Mouse (Mus musculus) testis, adult 2 months (tissue): ENCODE measurements around the gene Etv1. TPM values are rescaled to one million over a fixed set of nuclear protein-coding genes. Genes with fewer than 3 reads are reported as not detected.

Experiments
- H3K27ac ChIP-seq: fragments of 200-500 bp; 2 replicates; pipeline ENCODE4 v1.5.1; 2012; ENCODE audit warnings: low read depth, low read length; ENCODE audit not compliant: control insufficient read depth, insufficient read depth
- H3K27me3 ChIP-seq: fragments of 200-500 bp; 2 replicates; pipeline ENCODE4 v1.6.1; 2012; ENCODE audit warnings: mild to moderate bottlenecking, low read length, moderate library complexity; ENCODE audit not compliant: control insufficient read depth, insufficient read depth
- H3K36me3 ChIP-seq: fragments of 200-500 bp; 2 replicates; pipeline ENCODE4 v1.6.1; 2012; ENCODE audit warnings: mild to moderate bottlenecking, low read length; ENCODE audit not compliant: control insufficient read depth, insufficient read depth
- H3K4me1 ChIP-seq: fragments of 200-500 bp; 2 replicates; pipeline ENCODE4 v1.6.1; 2012; ENCODE audit warnings: low read length; ENCODE audit not compliant: control insufficient read depth, insufficient read depth
- H3K4me3 ChIP-seq: fragments of 200-500 bp; 2 replicates; pipeline ENCODE4 v1.5.1; 2012; ENCODE audit warnings: low read depth, mild to moderate bottlenecking, low read length, moderate library complexity, mixed read lengths; ENCODE audit not compliant: control insufficient read depth
- CTCF ChIP-seq: fragments of 200-500 bp; IDR thresholded peaks from 2 replicates; pipeline ENCODE4 v1.5.1; 2012; ENCODE audit warnings: low read depth, mild to moderate bottlenecking, inconsistent platforms, low read length, moderate library complexity; ENCODE audit not compliant: control insufficient read depth, insufficient read depth, insufficient replicate concordance
- POLR2A ChIP-seq: fragments of 200-500 bp; IDR thresholded peaks from 2 replicates; pipeline ENCODE4 v1.6.1; 2012; ENCODE audit warnings: low read depth, mild to moderate bottlenecking, inconsistent platforms, low read length, moderate library complexity; ENCODE audit not compliant: control insufficient read depth
- polyA plus RNA-seq: library from polyadenylated mRNA; depleted of rRNA; stranded (reverse); fragments of >200 nt; gene quantifications from 2 replicates; pipeline ENCODE4 v1.2.3, GENCODE M21; 2012

Etv1 gene
- polyA plus RNA-seq, 1 experiment, result 3.4 TPM

GRCm38 (mm10) chr12:38849994-38850393 is 70.8 kb downstream of the Etv1 start:
- no peak for TF ChIP-seq CTCF
- no peak for TF ChIP-seq POLR2A
- H3K36me3 ChIP-seq, result no peaks in the 10 kb centered on the region

DNA sequence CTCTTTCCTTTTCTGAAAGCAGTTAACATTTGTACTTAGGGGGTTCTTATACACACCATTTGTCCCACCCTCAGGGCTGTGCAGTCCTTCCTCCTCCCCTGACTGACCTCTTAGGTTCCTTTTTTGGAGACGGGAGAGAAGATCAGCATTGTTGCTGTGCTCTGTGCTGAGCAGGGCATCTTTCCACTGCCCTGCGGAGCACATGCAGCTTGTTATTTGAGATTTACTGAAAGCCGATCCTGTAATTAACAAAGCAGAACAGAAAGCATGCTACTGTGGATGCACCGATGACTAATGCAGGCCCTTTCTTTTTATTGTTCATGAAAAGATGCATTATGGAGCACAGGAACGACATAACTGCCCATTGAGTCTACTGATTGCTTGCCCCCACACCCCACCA is 75.1 kb downstream of the Etv1 start:
- H3K4me3 ChIP-seq, result no peak overlapping the region
- H3K4me1 ChIP-seq, result no peaks in the 10 kb centered on the region
- H3K27me3 ChIP-seq, result no peaks in the 10 kb centered on the region
- H3K36me3 ChIP-seq, result no peaks in the 10 kb centered on the region
- no peak overlapping the region for H3K27ac ChIP-seq
- no peak for TF ChIP-seq POLR2A
- TF ChIP-seq CTCF, result no peak

More at GRCm38 (mm10) chr12:38849994-38850393, 70.8 kb downstream of the Etv1 start:
- no peaks in the 10 kb centered on the region for H3K4me1 ChIP-seq
- no peak overlapping the region for H3K4me3 ChIP-seq
- no peak overlapping the region for H3K27ac ChIP-seq
- no peaks in the 10 kb centered on the region for H3K27me3 ChIP-seq

DNA sequence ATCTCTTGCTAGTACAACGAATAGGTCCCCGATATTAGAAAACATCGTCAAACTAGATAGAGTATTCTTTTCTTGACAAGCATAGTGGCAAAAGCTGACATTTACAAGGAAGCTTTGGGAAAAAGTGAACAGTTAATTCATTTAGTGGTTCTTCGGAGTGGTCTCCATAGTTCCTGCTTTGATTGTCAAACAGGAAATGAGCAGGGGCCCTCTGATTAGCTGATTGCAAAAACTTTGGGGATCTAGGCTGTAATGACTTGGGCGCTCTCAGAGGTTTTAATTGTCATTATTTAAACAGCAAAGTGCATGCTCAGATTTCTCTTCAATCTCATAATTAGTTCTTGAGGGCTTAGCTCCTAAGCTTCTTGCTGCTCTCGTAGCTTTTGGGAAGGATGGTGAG is 75.6 kb downstream of the Etv1 start:
- H3K27ac ChIP-seq, result no peak overlapping the region
- TF ChIP-seq CTCF (no peak), POLR2A (no peak)

GRCm38 (mm10) chr12:38859675-38860074 is 80.5 kb downstream of the Etv1 start:
- Histone ChIP-seq H3K27me3 (no peaks in the 10 kb centered on the region), H3K4me3 (no peak overlapping the region), H3K27ac (no peak overlapping the region), H3K4me1 (no peaks in the 10 kb centered on the region), H3K36me3 (no peaks in the 10 kb centered on the region)
- TF ChIP-seq POLR2A (no peak), CTCF (no peak)

More for the DNA sequence above, 75.6 kb downstream of the Etv1 start:
- H3K4me1 ChIP-seq, result no peaks in the 10 kb centered on the region
- no peaks in the 10 kb centered on the region for H3K27me3 ChIP-seq
- no peak overlapping the region for H3K4me3 ChIP-seq
- no peaks in the 10 kb centered on the region for H3K36me3 ChIP-seq

GRCm38 (mm10) chr12:38860168-38861115 is 81.3 kb downstream of the Etv1 start:
- H3K27me3 ChIP-seq, result no peaks in the 10 kb centered on the region
- no peak overlapping the region for H3K27ac ChIP-seq
- no peaks in the 10 kb centered on the region for H3K36me3 ChIP-seq
- no peak overlapping the region for H3K4me3 ChIP-seq
- H3K4me1 ChIP-seq, result no peaks in the 10 kb centered on the region
- no peak for TF ChIP-seq POLR2A
- TF ChIP-seq CTCF, result no peak

GRCm38 (mm10) chr12:38863395-38863794 is 84.2 kb downstream of the Etv1 start:
- TF ChIP-seq POLR2A, result no peak
- no peak for TF ChIP-seq CTCF
- Histone ChIP-seq H3K4me3 (no peak overlapping the region), H3K36me3 (no peaks in the 10 kb centered on the region), H3K4me1 (no peaks in the 10 kb centered on the region), H3K27me3 (no peaks in the 10 kb centered on the region), H3K27ac (no peak overlapping the region)

- H3K27me3 ChIP-seq, result no peaks in the 10 kb centered on the region
- H3K27ac ChIP-seq, result no peak overlapping the region
- H3K36me3 ChIP-seq, result no peaks in the 10 kb centered on the region
- no peak overlapping the region for H3K4me3 ChIP-seq
- no peaks in the 10 kb centered on the region for H3K4me1 ChIP-seq
- no peak for TF ChIP-seq CTCF
- TF ChIP-seq POLR2A, result no peak
These were observed 85.0 kb downstream of the Etv1 start for GRCm38 (mm10) chr12:38863982-38864828.
